Mouse (Mus musculus): ENCODE results near the gene Borcs5.

GRCm38 (mm10) chr6:134736853-134737252 lies 97.5 kb downstream of the Borcs5 start:
- TF ChIP-seq CTCF (IDR thresholded peaks at IDR 0.05; ENCODE audit: low read depth, low read length), result no peak
- no peak for TF ChIP-seq TAL1 (conservative IDR thresholded peaks at IDR 0.05; ENCODE audit: low read depth, low read length)

Data from G1E (cell line).